Mouse (Mus musculus) liver, adult 2 months (tissue): ENCODE measurements around the gene Plekhg4. TPM values are rescaled to one million over a fixed set of nuclear protein-coding genes. Genes with fewer than 3 reads are reported as not detected.

Experiments
- DNase-seq: peaks from one replicate; pipeline ENCODE4 v3.0.0-alpha.2; 2011; ENCODE audit warnings: low read depth, low spot score; ENCODE audit errors: extremely low read depth
- H3K27ac ChIP-seq: fragments of 200-500 bp; replicated peaks from 2 replicates; pipeline ENCODE4 v1.5.1; 2012; ENCODE audit warnings: low read depth, mild to moderate bottlenecking, control low read depth, inconsistent platforms, low read length; ENCODE audit not compliant: insufficient read depth
- H3K27me3 ChIP-seq: fragments of 200-500 bp; 2 replicates; pipeline ENCODE4 v1.6.1; 2012; ENCODE audit warnings: mild to moderate bottlenecking, moderate library complexity, low read length, inconsistent platforms; ENCODE audit not compliant: control insufficient read depth, insufficient read depth
- H3K36me3 ChIP-seq: fragments of 200-500 bp; 2 replicates; pipeline ENCODE4 v1.6.1; 2012; ENCODE audit warnings: low read length, inconsistent platforms; ENCODE audit not compliant: control insufficient read depth, insufficient read depth
- H3K4me1 ChIP-seq: fragments of 200-500 bp; 2 replicates; pipeline ENCODE4 v1.6.1; 2011; ENCODE audit warnings: low read length; ENCODE audit not compliant: control insufficient read depth, insufficient read depth
- H3K4me3 ChIP-seq: fragments of 200-500 bp; 2 replicates; pipeline ENCODE4 v1.5.1; 2011; ENCODE audit warnings: low read depth, mild to moderate bottlenecking, control low read depth, low read length, moderate library complexity; ENCODE audit not compliant: insufficient read depth
- H3K79me2 ChIP-seq: fragments of 200-500 bp; 2 replicates; pipeline ENCODE4 v1.6.1; 2012; ENCODE audit warnings: inconsistent platforms, mild to moderate bottlenecking, low read length, moderate library complexity; ENCODE audit not compliant: control insufficient read depth, insufficient read depth
- H3K9ac ChIP-seq: fragments of 200-500 bp; 2 replicates; pipeline ENCODE4 v1.6.1; 2012; ENCODE audit warnings: low read depth, mild to moderate bottlenecking, control low read depth, inconsistent platforms, low read length
- CTCF ChIP-seq: fragments of 200-500 bp; IDR thresholded peaks from 2 replicates; pipeline ENCODE4 v1.5.1; 2011; ENCODE audit warnings: low read depth, low read length, control low read depth
- POLR2A ChIP-seq: fragments of 200-500 bp; IDR thresholded peaks from 2 replicates; pipeline ENCODE4 v1.6.1; 2011; ENCODE audit warnings: low read length, control low read depth; ENCODE audit not compliant: insufficient read depth; ENCODE audit errors: extremely low read depth
- WGBS: fragments of 180-500 bp; shearing (Covaris S2); methylation state at CpG from one replicate; pipeline ENCODE4 v1.1.7; 2018; 5-methylcytosine and 5-hydroxymethylcytosine counted together
- polyA plus RNA-seq: library from polyadenylated mRNA; depleted of rRNA; stranded (reverse); fragments of >200 nt; gene quantifications from 2 replicates; pipeline ENCODE4 v1.2.3, GENCODE M21; 2012
- total RNA-seq: library from RNA; depleted of rRNA; stranded (reverse); fragments of >200 nt; gene quantifications from 2 replicates; pipeline ENCODE4 v1.2.3, GENCODE M21; 2014

Plekhg4 gene
- total and polyA plus RNA-seq, 2 experiments = under 0.01 to 0.09 TPM

DNA sequence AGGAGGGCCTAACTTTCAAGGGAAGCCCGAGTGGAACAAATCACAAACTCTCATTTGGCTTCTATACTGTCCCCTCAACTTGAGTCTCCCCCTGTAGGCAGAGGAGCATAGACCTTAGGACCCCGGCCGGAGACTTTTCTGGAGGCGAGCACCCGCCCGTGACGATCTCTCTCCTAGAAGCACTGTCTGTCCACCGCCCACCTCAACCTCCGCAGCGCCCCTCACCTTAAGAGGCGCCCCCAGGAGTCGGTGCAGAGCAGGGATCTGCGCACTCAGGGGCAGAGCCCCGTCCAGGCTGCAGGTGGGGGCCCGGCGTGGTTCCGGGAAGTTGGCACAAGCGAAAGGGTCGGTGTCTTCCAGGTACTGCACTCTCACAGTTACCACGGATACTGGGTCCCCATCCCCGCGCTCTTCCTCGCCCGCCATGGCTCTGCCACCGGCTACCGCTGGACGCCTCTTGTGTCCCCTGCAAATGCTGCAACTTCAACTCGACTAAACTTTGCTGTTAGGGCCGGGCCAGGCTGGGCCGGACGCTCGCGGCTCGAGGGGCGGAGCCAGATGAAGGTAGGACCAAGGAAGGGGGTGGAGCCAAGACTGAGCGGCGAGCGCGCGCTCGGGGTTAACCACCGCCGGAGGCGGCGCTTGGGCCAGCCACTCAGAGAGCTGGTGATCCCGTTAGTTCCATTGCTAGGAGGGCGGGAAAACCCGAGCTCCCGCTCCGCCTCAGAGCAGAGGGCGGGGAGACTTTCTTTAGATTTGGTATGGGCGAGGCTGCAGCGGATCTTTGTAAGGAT is 25.4 kb upstream of the Plekhg4 start, which contains the start of gene Fhod1:
Gene Fhod1 (minus strand): TSS at position 526 of the 794 bp plus-strand sequence.
- no peaks in the 10 kb centered on the region for H3K79me2 ChIP-seq
- TF ChIP-seq POLR2A (peak; percentile 56), CTCF (no peak)
- H3K36me3 ChIP-seq = no peaks in the 10 kb centered on the region
- peak within 1 kb of the TSS; percentile 79 for H3K9ac ChIP-seq
- 2% methylated on average over 53 of the region's 53 CpGs for WGBS
- DNase-seq = peak; percentile 84
- H3K4me3 ChIP-seq = peak within 1 kb of the TSS; percentile 87
- no peaks in the 10 kb centered on the region; the same call in 1 of the 2 replicates for H3K4me1 ChIP-seq
- H3K27me3 ChIP-seq = peaks cover 11% of the 10 kb centered on the region
- H3K27ac ChIP-seq = peak within 1 kb of the TSS; percentile 27

DNA sequence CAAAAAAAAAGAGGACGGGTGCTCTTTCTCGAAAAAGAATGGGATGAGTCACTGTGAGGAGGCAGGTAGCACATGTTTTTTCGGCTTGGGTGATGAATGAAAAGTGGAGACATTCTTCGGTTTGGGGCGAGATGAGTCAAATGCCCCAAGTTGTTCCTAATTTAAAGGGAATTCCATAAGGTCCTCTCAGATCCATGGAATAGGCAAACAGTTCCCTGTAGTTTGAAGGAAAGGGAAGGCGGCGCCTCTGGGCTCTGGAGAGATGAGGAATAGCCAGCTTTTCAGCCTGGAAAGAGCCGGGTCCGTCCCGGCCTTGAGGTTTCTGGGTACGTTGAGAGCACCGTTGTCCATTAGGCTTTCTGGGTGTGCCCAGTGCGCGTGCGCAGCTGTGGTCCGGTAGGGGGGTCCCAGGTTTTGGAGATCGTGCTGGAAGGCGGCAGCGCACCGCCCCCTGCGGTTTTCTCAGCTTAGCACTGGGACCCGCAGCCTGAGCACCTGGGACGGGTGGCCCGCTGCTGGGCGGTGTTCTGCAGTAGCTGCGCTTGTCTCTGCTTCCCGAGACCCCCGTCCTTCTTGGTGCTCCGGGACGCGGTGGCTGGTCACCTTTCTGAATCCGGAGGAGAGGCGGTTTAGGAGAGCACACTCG is 24.5 kb upstream of the Plekhg4 start, which contains the start of gene Slc9a5:
Gene Slc9a5 (plus strand): TSS at position 394 of the 646 bp plus-strand sequence.
- DNase-seq = no peak
- TF ChIP-seq POLR2A (no peak), CTCF (0 out of 2 replicates have a peak, but pooled peaks have one; percentile 5)
- Histone ChIP-seq H3K9ac (peak within 1 kb of the TSS; percentile 79), H3K4me1 (no peaks in the 10 kb centered on the region; the same call in 1 of the 2 replicates), H3K4me3 (peak within 1 kb of the TSS; percentile 87), H3K27ac (peak within 1 kb of the TSS; percentile 27), H3K79me2 (no peaks in the 10 kb centered on the region), H3K27me3 (peaks cover 11% of the 10 kb centered on the region), H3K36me3 (no peaks in the 10 kb centered on the region)
- WGBS = 2% methylated on average over 34 of the region's 34 CpGs

DNA sequence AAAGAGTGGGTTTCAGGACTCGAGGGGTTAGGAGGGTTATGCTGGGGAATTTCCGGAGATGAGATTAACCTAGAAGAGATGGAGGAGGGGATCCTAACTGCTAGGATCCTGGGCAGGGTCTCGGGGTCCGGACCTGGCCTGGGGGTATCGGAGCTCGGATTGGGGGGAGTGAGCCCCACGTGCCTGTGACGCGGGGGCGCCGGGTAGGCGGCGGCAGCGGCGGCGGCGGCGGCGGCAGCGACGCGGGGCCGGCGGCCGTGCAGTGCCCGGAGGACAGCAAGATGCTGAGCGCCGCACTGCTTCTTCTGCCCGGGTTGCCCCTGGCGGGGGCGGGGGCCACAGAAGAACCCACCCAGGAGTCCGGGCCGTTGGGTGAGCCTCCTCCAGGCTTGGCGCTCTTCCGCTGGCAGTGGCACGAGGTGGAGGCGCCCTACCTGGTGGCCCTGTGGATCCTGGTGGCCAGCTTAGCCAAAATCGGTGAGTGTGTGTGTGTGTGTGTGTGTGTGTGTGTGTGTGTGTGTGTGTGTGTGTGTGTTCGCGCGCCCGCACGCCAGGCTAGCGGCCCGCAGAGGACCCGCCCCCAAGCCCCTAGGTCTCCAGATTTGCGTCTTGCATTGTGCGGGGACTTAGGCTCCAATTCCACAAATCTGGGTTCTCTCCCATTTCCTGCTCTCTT is 23.8 kb upstream of the Plekhg4 start:
- no peak for DNase-seq
- WGBS = 4% methylated on average over 48 of the region's 48 CpGs
- Histone ChIP-seq H3K36me3 (no peaks in the 10 kb centered on the region), H3K4me3 (peak overlapping the region; percentile 49), H3K4me1 (no peaks in the 10 kb centered on the region; the same call in 1 of the 2 replicates), H3K79me2 (no peaks in the 10 kb centered on the region), H3K9ac (peak overlapping the region; percentile 18), H3K27ac (no peak overlapping the region), H3K27me3 (peaks cover 11% of the 10 kb centered on the region)
- no peak for TF ChIP-seq POLR2A
- no peak for TF ChIP-seq CTCF

DNA sequence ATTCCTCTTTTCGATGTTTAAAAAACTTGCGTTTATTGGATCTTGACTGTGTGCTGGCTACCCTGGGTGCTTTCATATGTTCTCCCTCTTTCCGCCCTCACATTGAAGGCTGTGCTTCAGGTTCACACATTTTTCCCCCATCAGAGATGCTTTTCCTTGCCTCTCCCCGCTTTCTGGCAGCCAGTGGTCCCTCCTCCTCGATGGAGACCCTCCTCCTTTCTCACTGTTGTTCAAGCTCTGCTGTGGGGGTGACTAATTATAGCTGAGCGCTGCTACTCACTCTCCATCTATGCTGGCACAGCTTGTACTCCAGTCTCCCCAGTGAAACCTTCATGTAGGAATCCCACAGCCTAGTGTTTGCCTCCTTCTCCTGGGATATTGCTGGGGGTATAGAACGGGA is 22.9 kb upstream of the Plekhg4 start:
- WGBS = 65% methylated on average over 7 of the region's 7 CpGs
- Histone ChIP-seq H3K27ac (no peak overlapping the region), H3K4me1 (no peaks in the 10 kb centered on the region; the same call in 1 of the 2 replicates), H3K36me3 (no peaks in the 10 kb centered on the region), H3K4me3 (no peak overlapping the region), H3K27me3 (peaks cover 11% of the 10 kb centered on the region), H3K9ac (no peak overlapping the region), H3K79me2 (no peaks in the 10 kb centered on the region)
- DNase-seq = no peak
- TF ChIP-seq POLR2A (no peak), CTCF (no peak)

DNA sequence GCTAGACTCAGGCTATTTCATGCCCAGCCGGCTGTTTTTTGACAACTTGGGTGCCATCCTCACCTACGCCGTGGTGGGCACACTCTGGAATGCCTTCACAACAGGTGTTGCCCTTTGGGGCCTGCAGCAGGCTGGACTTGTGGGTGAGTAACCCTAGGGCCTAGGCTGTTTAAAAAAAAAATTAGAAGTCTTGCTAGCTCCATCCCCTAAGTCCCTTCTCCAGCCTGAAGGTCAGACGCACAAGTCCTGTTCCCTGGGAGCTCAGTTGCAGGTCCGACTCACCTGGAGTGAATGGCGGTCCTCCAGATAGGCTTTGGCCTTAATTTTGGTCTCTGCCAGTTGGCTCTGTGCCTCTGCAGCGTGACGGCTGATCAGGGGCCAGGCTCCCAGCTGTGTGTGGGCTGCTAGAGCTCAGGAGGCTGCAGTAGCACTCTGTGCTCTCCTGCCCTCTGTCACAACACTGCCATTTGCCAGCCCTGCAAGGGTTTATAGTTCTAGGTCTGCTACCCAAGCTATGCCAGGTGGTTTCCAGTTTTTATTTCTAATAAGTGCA is 19.4 kb upstream of the Plekhg4 start:
- WGBS = 78% methylated on average over 8 of the region's 8 CpGs
- no peak for DNase-seq
- no peak for TF ChIP-seq CTCF
- TF ChIP-seq POLR2A = no peak
- no peaks in the 10 kb centered on the region for H3K4me1 ChIP-seq
- no peak overlapping the region for H3K9ac ChIP-seq
- no peak overlapping the region for H3K4me3 ChIP-seq
- H3K27ac ChIP-seq = no peak overlapping the region
- no peaks in the 10 kb centered on the region for H3K79me2 ChIP-seq
- H3K27me3 ChIP-seq = peaks cover 11% of the 10 kb centered on the region
- no peaks in the 10 kb centered on the region for H3K36me3 ChIP-seq
